Mouse (Mus musculus): ENCODE data around the gene Nhlrc4.

- TF ChIP-seq CTCF (IDR thresholded peaks at IDR 0.05; ENCODE audit: low read depth) (no peak), EP300 (optimal IDR thresholded peaks at IDR 0.05) (no peak)
These were observed 2.1 kb upstream of the Nhlrc4 start for GRCm38 (mm10) chr17:25946891-25947290.

Data from stomach, postnatal 0 days (tissue).